Comparison of ENCODE assay signal across 11 mouse cellular contexts in genomic region chr14:120119094-120119501, GRCm38 (mm10).
DNase-seq lines count a peak whose midpoint lies in the region; ATAC-seq lines count a peak whose summit lies in the region.
"Had no signal": no experiment of that assay in that cellular context is flagged by ENCODE, and none has a peak within 500 bp of the region (broad histone marks: within the 10 kb centered on the region; RNA-seq: fewer than 3 reads in every experiment).

No protein-coding gene starts in this region.

- H3K4me2 ChIP-seq in heart, embryonic 12.5 days = no peak overlapping the region
- no peak overlapping the region for H3K4me2 ChIP-seq in forebrain, embryonic 14.5 days (ENCODE audit: low read length)

- H3K4me1 ChIP-seq in heart, embryonic 12.5 days (replicated peaks) = peaks cover 14% of the 10 kb centered on the region; the same call in 1 of the 2 replicates
- H3K4me1 ChIP-seq in forebrain, embryonic 14.5 days (ENCODE audit: control insufficient read depth, insufficient read depth, low read length) = no peaks in the 10 kb centered on the region

- H3K27ac ChIP-seq in heart, embryonic 12.5 days (ENCODE audit: poor library complexity, severe bottlenecking) = peak overlapping the region; percentile 9; the same call in 1 of the 2 replicates
- H3K27ac ChIP-seq in forebrain, embryonic 14.5 days (ENCODE audit: low read depth, low read length) = no peak overlapping the region

- no peaks in the 10 kb centered on the region for H3K36me3 ChIP-seq in heart, embryonic 12.5 days
- no peaks in the 10 kb centered on the region for H3K36me3 ChIP-seq in forebrain, embryonic 14.5 days (ENCODE audit: control insufficient read depth, insufficient read depth, low read length)

- no peak overlapping the region for H3K9ac ChIP-seq in heart, embryonic 12.5 days
- no peak overlapping the region for H3K9ac ChIP-seq in forebrain, embryonic 14.5 days (ENCODE audit: low read length)

- no peaks in the 10 kb centered on the region for H3K27me3 ChIP-seq in heart, embryonic 12.5 days (replicated peaks)
- no peaks in the 10 kb centered on the region for H3K27me3 ChIP-seq in forebrain, embryonic 14.5 days (replicated peaks; ENCODE audit: control insufficient read depth, insufficient read depth, low read length)

- peak; percentile 37 to 54 for DNase-seq in layer of hippocampus, adult 18-20 months (ENCODE audit: low spot score in 2 of 2)
- no peak for DNase-seq in layer of hippocampus, adult 9-10 months (ENCODE audit: low spot score)
- DNase-seq in cerebellum, adult 8-10 months = peak; percentile 80
- peak; percentile 48 to 52 for DNase-seq in layer of hippocampus, postnatal 14 days (ENCODE audit: low spot score in 2 of 2)
- no peak for DNase-seq in urinary bladder, postnatal 25 days (ENCODE audit: low spot score)
- no peak for DNase-seq in forebrain, embryonic 14.5 days (ENCODE audit: low spot score)
- no peak for DNase-seq in gastrocnemius, postnatal 4 days (ENCODE audit: low spot score in 2 of 2)
- DNase-seq: adrenal gland, postnatal 25 days; embryo, embryonic 11 days; kidney, adult 9 months had no signal

- no peaks in the 10 kb centered on the region for H3K9me3 ChIP-seq in heart, embryonic 12.5 days (replicated peaks)
- no peaks in the 10 kb centered on the region for H3K9me3 ChIP-seq in forebrain, embryonic 14.5 days (replicated peaks; ENCODE audit: control insufficient read depth, low read length)

- ATAC-seq in heart, embryonic 12.5 days (ENCODE audit: insufficient number of reproducible peaks, low FRiP score) = peak; percentile 68; the same call in 1 of the 2 replicates
- ATAC-seq in forebrain, embryonic 14.5 days = no peak

- no peak overlapping the region for H3K4me3 ChIP-seq in heart, embryonic 12.5 days
- no peak overlapping the region for H3K4me3 ChIP-seq in forebrain, embryonic 14.5 days (ENCODE audit: low read depth, low read length)

- WGBS in heart, embryonic 12.5 days = 53% methylated on average over 5 of the region's 5 CpGs
- 82% methylated on average over 5 of the region's 5 CpGs for WGBS in forebrain, embryonic 14.5 days

Comparison
In these comparisons a context has a peak if more than half of its experiments do, and no peak if none do; other contexts are left out.
1. DNase-seq: peak in layer of hippocampus, adult 18-20 months (2 of 2), cerebellum, adult 8-10 months (single experiment) and layer of hippocampus, postnatal 14 days (2 of 2); none in layer of hippocampus, adult 9-10 months (single experiment), urinary bladder, postnatal 25 days (single experiment), forebrain, embryonic 14.5 days (single experiment) and gastrocnemius, postnatal 4 days (0 of 2).